Mouse (Mus musculus): Measurements from ENCODE around the gene Ksr1.

DNA sequence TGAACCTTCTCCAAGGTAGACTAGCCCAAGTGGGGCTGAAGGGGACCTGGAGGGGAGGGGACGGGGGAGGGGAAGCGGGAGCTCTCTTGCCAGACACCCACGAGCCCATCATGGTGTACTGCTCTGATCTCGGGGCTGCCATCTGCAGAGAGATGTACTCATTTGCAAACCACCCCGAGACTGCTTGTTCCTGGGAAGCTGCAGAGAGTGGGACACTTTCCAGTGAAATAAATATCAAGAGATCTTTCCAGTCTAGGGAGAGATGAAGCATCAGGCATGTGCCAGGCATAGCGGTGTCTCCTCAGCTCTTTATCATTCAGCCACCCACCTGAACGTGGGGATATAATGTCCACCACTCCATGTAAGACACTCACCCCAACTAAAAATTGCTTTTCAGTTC, 25.8 kb upstream of the Ksr1 start:
- TF ChIP-seq CTCF (IDR thresholded peaks at IDR 0.05; ENCODE audit: control insufficient read depth, insufficient read depth, low read length) (no peak), POLR2A (IDR thresholded peaks at IDR 0.05; ENCODE audit: borderline replicate concordance, control insufficient read depth, low read depth, low read length) (no peak)

All from bone marrow, adult 2 months (tissue).